Mouse (Mus musculus) WW6 (cell line): ENCODE results near the gene Lrrc29.

Experiments
- DNase-seq: peaks from one replicate; pipeline ENCODE4 v3.0.0-alpha.2; 2013; ENCODE audit warnings: low read depth, low spot score

Gene Lrrc29

DNA sequence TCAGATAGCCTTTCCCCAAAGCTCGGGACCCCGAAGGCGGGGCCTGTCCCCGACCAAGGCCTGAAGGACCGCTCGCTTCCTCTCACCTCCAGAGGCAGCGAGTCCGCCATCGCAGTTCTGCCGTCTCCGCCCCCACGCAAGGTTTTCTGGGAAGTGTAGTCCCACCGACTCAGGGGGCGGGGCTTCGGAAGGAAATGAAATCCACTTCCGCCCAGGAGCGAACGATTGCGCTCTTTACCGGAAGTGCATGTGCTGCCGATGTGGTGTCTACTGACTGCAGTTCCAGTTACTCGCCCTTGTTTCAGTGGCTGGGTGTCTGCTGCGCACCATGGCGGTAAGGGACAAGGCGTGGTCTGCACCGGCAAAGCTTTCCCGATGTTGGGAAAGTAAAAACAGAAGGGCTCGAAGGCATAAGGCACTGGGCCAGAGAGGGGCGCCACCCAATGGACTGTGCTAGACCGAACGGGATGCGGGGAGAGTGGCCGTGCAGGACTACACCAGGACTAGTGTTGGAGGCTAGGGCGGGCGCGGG is at the start of gene Lrrc29, which contains the start of gene Tmem208:
Gene Lrrc29 (minus strand): TSS at position 138 of the 532 bp plus-strand sequence.
Gene Tmem208 (plus strand): TSS at position 214 of the 532 bp plus-strand sequence.
- DNase-seq: peak; percentile 97

DNA sequence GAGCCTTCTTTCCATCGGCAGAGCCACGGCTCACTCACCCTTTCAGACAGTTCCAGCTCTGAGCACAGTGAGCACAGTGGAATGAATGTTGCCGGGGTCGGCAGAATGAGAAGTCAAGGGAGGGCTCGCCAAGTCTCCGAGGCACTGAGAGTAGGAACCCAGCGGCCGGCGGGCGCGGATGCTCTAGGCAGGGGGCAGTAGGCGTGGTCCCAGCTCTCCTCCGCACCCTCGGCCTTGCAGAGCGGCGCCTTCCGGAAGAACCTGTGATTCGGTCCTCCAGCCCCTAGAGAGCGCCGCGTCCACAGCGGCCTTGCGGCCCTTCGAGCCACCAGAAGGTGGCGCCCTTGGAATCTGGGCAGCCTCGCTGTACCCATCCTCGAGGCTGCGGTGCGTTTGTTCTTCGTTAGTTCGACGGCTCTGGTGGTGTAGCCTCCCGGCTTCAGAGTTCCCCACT is 48.5 kb upstream of the Lrrc29 start:
- DNase-seq: peak; percentile 92

DNA sequence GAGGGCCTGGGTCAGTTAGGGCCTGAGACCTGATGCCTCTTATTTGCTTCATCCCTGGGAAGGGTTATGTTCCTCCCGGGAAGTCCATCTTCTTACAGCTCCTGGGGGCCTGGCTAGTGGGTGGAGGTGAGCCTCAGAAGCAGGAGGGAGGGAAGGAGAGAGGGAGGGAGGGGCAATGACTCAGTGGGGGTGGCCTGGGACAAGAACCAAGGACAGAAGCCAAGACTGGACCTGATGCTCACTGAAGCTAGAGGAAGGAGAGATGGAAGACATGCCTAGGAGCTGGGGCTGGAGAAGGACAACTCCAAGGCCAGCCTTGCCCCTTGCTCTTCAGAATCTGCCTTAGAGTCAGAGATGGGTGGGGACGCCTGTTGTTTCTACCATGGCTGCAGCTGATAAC is 47.0 kb upstream of the Lrrc29 start, which contains the start of gene Plekhg4:
Gene Plekhg4 (plus strand): TSS at position 243 of the 400 bp plus-strand sequence.
- no peak for DNase-seq

DNA sequence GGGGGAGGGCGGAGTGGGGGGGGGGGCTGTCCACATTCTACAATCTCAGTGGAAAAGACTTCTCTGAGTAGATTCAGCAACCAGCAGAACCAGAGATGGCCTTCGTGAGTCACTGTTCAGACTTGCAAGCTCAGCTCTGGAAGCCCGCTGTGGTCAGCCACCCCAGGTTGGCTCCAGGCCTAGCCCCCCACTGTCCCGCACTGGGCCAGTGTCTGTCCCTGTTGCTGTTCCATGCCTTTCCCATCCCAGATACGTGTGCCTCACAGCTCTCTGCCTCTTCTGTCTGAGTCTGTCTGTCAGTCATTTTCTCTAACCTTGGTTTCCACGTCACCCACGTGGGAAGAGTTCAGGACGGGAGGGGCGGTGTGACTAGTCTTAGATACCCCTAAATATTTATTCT is 46.4 kb upstream of the Lrrc29 start:
- DNase-seq: no peak

DNA sequence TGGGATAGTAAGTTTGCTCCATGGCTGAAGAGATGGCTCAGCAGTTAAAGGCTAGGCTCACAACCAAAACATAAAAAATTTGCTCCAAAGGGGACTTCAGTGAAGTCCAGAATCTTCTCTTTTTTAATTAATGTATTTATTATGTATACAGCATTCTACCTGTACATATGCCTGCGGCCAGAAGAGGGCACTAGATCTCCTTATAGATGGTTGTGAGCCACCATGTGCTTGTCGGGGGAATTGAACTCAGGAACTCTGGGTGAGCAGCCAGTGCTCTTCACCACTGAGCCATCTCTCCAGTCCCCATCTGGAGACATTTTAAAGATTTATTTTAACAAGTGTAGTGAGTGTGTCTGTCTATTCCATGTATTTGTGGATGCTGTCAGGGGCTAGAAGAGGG is 41.0 kb upstream of the Lrrc29 start:
- no peak for DNase-seq

DNA sequence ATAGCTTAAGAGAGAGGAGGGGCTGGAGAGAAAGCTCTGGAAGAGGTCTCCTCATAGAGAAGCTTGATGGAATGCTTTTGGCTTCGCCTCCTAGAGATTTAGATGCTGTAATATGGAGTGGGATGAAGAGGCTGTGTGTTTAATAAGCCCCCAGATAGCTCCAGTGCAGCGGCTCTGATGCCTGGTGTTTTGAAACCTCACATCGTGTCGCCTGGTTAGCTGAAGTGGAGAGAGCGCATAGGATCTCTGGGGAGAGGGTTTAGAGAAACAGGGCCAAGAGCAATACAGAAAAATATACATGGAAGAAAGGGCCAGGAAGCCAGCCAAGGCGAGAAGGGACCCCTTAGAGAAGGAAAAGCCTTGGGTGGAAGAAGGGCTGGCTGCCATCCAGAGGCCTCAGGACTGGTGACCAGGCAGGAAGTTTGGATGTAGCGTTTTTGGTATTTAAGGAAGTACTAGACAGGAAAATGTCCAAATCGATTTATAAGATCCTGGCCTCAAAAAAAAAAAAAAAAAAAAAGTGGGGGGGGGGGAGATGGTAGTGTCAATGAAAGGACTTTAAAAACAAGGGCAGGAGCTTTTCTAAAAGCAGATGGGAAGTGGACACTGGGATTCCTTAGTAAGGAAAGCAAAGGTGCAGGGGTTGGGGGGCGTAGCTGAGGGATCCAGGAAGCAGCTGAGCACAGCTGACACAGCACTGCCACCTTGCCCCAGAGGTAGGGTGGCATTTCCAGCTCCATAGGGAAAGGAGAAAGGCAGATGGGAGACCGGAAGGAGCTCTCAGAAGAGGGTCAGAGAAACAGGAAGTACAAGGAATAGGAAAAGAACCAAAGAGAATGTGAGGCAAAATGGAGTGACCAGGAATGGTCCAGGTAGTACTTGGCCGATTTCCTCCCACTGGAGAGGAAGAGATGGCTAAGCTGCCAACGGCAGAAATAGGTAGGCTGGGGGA is 35.9 kb upstream of the Lrrc29 start:
- no peak for DNase-seq

DNA sequence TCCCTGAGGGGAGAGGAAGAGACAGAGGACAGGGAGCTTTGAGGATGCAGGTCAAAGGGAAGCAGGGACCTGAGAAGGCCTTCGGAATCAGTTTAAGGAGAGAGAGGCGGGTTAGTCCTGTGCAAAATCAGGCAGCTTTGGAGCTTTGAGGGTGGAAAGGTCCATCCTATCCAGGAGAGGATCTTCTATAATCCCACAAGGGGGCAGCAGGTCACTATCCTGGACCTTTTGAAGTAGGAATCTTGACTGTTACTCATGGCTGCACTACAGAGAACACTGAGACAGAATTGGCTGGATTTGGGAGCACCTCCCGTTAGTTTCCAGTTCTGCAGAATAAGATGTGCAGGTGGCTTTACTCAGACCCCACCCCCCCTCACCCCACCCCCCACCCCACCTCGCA is 33.6 kb upstream of the Lrrc29 start:
- DNase-seq: no peak

DNA sequence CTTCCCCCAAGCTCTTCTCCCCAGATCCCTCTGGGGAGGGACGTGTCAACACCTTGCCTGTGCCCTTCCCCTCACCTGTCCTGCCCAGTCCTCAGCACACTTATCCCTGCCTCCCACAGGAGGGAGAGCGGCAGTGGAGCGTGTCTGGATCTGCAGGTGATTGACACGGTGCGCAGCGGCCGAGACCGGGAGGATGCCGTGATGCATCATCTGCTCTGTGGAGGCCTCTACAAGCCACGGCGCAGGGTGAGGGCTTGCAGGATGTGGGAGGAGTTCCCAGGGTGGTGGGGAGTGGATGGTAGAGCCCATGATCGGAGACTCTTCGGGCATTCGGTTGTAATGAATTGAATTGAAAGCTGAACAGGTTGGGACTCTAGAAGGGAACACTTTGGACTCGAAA is 33.1 kb upstream of the Lrrc29 start:
- no peak for DNase-seq

DNA sequence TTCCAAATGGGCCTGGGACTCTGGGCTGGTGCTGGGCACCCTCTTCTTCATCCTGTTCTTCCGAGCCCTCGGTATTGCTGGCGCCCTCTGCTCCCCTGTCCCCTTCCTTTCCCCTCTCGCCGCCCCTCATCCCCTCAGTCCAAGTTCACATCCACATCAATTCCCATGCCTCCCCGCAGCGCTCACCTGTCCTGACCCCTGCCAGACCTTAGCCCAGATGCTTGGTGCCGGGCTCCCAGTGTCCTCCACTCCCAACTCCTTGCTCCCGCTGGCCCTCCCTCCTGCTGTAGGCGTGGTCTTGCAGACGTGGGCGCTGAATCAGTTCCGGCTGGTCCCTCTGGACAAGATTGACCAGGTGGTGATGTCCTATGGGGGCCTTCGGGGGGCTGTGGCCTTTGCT is 30.6 kb upstream of the Lrrc29 start:
- no peak for DNase-seq

DNA sequence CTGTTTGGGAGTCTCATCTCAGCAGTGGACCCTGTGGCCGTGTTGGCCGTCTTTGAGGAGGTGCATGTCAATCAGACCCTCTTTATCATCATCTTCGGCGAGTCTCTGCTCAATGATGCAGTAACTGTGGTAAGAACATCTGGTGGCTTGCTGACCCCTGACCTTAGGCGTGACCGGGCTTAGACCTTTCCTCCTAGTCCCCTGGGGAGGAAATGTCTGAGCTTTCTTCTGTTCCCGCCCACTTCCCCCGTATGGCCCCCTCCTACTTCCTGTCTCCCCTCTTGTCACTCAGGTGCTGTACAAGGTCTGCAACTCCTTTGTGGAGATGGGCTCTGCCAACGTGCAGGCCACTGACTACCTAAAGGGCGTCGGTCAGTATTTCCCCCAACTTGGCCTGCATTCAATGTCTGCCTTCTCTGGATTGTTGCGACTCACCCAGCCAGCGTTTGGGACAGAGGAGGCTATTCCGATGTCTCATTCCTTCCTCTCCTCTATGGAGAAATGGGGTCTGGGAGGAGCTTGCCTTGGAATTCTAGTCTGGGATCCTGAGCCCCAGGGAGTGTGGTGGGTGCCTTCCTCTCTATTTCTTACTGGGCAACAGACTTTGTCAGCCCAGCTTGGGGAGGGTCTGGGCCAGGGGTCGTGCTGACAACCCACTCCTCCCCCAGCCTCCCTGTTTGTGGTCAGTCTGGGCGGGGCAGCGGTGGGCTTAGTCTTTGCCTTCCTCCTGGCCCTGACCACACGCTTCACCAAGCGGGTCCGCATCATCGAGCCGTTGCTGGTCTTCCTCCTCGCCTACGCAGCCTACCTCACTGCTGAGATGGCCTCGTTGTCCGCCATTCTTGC is 29.3 kb upstream of the Lrrc29 start:
- no peak for DNase-seq

DNA sequence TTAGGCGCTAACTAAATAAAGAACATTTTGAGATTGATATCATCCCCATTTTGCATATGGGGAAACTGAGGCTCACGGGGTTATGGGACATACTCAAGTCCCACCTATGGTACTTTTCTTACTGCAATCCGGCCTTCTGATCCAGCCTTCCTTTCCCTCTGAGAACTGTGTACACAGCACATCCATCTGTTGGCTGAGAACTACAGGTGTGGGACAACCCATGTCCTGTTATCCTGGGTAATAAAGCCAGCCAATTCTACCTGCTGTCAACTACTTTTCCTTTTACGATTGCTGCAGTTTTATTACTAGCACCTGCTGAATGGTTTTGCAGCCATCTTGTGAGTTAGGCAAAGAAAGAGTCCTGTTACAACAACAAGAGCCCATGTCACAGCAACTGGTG is 28.5 kb upstream of the Lrrc29 start:
- no peak for DNase-seq

DNA sequence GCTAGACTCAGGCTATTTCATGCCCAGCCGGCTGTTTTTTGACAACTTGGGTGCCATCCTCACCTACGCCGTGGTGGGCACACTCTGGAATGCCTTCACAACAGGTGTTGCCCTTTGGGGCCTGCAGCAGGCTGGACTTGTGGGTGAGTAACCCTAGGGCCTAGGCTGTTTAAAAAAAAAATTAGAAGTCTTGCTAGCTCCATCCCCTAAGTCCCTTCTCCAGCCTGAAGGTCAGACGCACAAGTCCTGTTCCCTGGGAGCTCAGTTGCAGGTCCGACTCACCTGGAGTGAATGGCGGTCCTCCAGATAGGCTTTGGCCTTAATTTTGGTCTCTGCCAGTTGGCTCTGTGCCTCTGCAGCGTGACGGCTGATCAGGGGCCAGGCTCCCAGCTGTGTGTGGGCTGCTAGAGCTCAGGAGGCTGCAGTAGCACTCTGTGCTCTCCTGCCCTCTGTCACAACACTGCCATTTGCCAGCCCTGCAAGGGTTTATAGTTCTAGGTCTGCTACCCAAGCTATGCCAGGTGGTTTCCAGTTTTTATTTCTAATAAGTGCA is 27.6 kb upstream of the Lrrc29 start:
- DNase-seq: no peak

DNA sequence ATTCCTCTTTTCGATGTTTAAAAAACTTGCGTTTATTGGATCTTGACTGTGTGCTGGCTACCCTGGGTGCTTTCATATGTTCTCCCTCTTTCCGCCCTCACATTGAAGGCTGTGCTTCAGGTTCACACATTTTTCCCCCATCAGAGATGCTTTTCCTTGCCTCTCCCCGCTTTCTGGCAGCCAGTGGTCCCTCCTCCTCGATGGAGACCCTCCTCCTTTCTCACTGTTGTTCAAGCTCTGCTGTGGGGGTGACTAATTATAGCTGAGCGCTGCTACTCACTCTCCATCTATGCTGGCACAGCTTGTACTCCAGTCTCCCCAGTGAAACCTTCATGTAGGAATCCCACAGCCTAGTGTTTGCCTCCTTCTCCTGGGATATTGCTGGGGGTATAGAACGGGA is 24.1 kb upstream of the Lrrc29 start:
- DNase-seq: no peak

DNA sequence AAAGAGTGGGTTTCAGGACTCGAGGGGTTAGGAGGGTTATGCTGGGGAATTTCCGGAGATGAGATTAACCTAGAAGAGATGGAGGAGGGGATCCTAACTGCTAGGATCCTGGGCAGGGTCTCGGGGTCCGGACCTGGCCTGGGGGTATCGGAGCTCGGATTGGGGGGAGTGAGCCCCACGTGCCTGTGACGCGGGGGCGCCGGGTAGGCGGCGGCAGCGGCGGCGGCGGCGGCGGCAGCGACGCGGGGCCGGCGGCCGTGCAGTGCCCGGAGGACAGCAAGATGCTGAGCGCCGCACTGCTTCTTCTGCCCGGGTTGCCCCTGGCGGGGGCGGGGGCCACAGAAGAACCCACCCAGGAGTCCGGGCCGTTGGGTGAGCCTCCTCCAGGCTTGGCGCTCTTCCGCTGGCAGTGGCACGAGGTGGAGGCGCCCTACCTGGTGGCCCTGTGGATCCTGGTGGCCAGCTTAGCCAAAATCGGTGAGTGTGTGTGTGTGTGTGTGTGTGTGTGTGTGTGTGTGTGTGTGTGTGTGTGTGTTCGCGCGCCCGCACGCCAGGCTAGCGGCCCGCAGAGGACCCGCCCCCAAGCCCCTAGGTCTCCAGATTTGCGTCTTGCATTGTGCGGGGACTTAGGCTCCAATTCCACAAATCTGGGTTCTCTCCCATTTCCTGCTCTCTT is 23.2 kb upstream of the Lrrc29 start:
- no peak for DNase-seq

DNA sequence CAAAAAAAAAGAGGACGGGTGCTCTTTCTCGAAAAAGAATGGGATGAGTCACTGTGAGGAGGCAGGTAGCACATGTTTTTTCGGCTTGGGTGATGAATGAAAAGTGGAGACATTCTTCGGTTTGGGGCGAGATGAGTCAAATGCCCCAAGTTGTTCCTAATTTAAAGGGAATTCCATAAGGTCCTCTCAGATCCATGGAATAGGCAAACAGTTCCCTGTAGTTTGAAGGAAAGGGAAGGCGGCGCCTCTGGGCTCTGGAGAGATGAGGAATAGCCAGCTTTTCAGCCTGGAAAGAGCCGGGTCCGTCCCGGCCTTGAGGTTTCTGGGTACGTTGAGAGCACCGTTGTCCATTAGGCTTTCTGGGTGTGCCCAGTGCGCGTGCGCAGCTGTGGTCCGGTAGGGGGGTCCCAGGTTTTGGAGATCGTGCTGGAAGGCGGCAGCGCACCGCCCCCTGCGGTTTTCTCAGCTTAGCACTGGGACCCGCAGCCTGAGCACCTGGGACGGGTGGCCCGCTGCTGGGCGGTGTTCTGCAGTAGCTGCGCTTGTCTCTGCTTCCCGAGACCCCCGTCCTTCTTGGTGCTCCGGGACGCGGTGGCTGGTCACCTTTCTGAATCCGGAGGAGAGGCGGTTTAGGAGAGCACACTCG is 22.5 kb upstream of the Lrrc29 start, which contains the start of gene Slc9a5:
Gene Slc9a5 (plus strand): TSS at position 394 of the 646 bp plus-strand sequence.
- no peak for DNase-seq

DNA sequence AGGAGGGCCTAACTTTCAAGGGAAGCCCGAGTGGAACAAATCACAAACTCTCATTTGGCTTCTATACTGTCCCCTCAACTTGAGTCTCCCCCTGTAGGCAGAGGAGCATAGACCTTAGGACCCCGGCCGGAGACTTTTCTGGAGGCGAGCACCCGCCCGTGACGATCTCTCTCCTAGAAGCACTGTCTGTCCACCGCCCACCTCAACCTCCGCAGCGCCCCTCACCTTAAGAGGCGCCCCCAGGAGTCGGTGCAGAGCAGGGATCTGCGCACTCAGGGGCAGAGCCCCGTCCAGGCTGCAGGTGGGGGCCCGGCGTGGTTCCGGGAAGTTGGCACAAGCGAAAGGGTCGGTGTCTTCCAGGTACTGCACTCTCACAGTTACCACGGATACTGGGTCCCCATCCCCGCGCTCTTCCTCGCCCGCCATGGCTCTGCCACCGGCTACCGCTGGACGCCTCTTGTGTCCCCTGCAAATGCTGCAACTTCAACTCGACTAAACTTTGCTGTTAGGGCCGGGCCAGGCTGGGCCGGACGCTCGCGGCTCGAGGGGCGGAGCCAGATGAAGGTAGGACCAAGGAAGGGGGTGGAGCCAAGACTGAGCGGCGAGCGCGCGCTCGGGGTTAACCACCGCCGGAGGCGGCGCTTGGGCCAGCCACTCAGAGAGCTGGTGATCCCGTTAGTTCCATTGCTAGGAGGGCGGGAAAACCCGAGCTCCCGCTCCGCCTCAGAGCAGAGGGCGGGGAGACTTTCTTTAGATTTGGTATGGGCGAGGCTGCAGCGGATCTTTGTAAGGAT is 21.5 kb upstream of the Lrrc29 start, which contains the start of gene Fhod1:
Gene Fhod1 (minus strand): TSS at position 526 of the 794 bp plus-strand sequence.
- DNase-seq: peak; percentile 95

DNA sequence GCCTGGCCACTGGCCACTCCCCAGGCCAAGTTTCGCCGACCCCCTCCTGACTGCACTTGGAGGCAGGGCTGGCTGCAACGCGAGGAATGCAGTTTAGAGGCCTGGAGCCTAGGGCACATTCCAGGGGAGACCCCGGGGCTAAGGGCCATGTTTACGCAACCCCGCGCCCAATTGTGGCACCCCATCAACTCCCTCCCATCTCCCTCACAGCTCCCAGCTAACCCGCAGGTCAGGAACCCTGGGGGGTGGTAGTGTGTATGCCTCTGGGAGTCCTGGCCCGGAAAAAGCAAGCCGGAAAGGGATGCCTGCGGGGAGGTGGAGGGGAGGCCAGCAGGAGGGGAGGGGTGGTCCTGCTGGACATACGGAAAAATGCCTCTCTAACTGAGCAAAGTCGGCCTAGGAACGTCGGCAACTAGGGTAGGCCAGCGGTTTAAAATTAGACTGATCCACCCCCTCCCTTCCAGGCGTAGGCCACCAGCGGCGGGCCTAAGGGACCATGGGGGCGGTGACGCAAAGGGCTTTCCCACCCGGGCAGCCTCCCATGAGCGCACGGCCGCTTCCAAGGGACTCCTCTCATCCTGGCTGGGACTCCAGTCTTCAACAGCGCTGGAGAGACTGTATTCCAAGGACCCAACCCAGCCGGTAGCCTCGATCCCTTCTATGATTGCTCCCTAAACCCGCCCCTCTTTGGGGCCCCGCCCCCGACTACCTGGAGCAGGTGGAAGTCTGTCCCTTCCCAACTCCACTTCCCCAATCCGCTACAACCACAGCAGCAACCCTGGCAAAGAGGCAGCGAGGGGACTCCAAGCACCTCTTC is 20.7 kb upstream of the Lrrc29 start:
- DNase-seq: peak; percentile 56

DNA sequence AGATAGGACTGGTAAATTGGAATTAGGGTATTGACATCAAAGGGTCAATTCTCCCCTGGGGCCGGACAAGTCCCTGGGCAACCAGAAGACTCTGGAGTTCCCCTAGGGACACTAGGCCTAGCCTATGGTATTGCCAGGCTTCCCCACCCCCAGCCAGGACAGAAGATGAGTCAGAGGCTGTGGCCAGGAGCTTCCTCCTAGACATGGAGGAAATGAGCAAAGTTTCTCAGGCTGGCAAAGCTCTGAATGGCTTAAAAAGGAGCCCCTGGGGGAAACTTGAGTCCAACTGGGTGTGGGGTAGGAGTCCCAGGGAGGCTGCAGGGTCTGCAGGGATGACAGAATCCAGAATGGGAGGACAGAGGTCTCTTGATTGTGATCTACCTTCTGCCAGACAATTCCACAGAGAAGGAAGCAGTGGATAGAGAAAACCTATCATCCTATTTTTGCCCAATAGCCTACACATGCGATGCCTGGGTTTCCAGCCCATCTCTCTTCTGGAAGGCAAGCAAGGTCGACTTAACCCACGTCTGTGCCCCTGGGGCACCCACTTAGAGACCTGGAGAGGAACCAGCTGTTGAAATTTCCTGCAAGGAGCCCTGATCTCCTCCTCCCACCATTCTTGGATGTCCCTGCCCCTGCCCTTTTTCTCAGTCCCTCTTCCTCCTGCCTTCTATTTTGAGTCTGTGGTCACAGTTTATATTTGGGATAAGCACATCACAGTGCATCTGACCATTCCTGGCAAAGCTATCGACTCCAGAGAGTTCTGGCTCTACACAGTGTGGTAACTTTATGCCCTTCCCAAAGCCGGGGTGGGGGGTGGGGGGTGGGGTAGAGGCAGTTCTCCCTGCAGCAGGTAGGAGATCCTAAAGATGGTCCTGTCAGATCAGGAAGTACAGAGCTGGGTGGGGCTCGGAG is 19.2 kb upstream of the Lrrc29 start:
- no peak for DNase-seq
